Mouse (Mus musculus): ENCODE data around the gene Il23r.
"Not testable (repeated sequence)": the region's sequence is repeated elsewhere in the genome, so short reads cannot be mapped to it uniquely, and the experiment has no call there.

Gene Il23r

DNA sequence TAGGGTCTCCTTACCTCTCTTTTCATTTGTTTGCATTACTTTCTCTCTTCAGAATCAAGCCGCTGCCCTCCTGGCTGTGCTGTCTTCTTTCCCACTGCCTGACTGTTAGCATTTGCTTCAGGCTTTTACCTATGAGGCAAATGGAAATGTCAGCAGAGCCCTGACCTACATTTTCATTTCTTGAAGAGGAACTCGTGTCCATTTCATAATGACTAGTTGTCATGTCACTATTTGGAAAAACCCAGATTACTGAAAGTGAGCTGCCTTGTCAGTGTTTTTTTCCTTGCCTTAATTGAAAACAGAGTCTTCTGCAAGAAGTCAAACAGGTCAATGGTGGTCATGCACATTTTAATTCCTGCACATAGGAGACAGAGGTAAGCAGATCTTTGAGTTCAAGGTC is at the start of gene Il23r:
Il23r (minus strand) TSS at position 101 of the 400 bp plus-strand sequence.
- DNase-seq (ENCODE audit: low spot score): no peak

DNA sequence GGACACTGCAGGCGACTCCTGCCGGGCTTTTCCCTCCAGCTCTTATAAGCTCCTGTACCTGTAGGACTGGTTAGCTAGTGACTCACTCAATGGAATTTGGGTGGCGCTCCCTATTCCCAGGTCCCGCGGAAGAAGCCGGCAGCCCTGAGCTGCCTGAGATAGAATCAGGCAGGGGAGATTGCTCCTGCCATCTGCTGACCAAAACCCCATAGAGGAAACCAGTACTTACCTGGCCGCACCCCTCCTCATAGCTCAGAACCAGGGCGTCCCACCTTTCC is 44.1 kb upstream of the Il23r start, which contains the start of gene Tacstd2:
Tacstd2 (minus strand) TSS at position 20 of the 278 bp plus-strand sequence.
- no peak for DNase-seq (ENCODE audit: low spot score)

DNA sequence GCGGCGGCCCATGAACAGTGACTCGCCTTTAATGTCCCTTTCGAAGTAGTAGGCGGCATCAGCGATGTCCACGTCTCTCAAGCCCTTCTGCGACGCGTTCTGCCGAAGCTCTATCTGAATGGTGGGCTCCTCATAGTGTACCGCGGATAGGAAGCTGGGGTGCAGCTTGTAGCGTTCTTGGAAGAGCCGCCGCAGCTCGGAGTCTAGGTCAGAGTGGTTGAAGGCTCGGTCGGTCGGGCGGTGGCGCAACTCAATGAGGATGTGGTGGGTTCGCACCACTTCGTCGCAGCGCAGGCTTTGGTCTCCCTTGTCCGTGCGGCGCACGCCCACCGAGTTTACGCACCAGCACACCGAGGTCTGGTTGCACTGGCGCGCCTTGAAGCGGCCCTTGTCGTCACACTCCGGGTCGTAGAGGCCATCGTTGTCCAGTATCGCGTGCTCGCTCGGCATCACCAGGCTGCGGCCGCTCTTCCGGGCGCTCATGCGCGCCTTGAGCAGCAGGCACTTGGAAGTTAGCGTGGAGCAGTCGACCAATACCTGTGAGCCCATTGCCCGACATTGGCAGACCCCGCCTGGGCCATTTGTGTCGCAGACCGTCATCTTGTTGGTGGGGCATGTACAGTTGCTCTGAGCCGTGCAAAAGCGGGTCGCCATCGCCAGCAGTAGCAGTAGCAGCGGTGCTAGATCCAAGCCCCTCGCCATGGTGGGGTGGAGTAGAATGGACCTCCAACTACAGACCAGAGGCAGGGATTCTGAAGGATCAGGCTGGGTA is 43.5 kb upstream of the Il23r start:
- no peak for DNase-seq (ENCODE audit: low spot score)

DNA sequence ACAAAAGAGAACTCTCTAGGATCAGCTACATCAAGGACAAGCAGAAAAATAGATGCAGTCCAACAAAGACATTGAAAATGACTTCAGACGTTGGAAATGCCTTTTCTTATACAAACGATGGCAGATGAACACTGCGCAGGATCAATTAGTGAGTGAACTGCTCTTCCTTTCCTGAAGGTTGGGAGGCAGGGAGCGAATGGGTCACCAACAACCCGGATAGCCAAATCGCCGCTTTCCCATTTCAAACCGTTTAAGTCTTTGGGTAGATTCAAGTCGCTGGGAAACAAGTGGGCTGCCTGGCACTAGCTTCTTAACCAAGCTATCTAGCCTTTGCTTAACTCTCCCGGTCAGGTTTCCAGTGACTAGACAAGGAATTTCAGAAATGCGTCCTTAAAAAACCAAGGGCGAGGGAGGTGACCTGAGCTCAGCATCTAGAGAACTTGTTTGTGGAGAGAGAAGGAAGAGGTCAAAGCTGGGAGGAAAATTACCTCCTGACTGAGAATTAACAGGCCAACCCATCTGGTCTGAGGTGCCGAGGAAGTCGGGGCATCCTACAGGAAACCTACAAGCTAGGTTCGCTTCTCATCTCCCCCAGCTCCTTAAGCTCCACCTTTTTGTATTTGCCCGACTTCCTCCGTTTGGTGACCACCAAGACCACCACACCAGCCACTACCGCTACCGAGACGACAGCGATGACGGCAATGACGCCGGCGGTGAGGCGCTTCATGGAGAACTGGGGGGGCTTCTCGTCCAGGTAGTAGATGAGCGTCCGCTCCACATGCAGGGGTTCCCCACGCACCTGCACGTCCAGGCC is 42.7 kb upstream of the Il23r start:
- no peak for DNase-seq (ENCODE audit: low spot score)

DNA sequence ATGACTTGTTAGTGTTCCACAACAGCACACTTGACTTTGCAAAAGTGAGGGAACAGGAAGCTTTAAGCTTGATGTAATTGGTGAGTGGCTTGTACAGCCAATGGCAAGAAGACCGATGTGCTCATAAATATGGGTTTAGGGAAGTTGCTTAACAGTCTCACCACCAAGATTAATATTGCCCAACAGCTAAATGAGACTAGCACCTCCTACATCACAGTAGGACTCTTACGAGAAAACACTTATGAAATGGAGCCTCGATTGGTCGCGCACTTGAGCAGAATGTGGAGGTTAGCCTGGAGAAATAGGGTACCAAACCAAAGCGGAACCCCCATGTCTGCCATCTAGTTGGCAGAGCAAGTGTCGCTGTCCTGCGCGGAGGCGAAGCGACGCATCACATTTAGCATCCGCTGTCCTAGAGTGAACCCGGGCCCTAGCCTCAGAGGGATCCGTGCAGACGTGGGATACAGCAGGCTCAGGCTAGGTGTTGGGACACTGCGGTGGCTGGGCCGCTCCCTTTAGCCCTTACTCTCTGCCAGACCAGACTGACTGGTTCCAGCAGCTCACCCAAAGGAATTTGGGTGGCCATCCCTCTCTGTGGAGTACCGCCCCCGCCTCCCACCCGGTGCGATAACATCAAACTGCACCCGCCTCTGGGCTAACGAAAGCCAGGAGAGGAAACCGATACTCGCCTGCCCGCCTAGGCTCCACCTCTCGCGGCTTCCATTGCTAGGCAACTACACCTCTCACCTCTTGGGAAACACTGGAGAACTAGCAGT is 41.2 kb upstream of the Il23r start:
- DNase-seq (ENCODE audit: low spot score): no peak

DNA sequence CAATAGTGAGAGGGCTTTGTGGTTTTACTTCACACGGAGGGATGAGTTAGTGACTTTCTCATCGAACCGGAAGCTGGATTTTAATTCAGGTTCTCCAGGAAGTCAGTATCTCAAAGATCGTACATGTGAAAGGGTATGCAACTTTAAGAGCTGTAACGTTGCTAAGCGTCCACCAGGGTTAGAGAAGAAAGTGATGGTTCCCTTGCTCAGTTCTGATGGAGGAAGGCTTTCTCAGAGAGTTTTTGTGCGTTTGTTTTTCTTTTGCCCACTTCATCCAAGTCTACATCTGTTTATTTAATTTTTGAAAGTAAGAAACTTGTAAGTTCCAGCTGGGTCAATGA is 40.1 kb upstream of the Il23r start:
- DNase-seq (ENCODE audit: low spot score): no peak

DNA sequence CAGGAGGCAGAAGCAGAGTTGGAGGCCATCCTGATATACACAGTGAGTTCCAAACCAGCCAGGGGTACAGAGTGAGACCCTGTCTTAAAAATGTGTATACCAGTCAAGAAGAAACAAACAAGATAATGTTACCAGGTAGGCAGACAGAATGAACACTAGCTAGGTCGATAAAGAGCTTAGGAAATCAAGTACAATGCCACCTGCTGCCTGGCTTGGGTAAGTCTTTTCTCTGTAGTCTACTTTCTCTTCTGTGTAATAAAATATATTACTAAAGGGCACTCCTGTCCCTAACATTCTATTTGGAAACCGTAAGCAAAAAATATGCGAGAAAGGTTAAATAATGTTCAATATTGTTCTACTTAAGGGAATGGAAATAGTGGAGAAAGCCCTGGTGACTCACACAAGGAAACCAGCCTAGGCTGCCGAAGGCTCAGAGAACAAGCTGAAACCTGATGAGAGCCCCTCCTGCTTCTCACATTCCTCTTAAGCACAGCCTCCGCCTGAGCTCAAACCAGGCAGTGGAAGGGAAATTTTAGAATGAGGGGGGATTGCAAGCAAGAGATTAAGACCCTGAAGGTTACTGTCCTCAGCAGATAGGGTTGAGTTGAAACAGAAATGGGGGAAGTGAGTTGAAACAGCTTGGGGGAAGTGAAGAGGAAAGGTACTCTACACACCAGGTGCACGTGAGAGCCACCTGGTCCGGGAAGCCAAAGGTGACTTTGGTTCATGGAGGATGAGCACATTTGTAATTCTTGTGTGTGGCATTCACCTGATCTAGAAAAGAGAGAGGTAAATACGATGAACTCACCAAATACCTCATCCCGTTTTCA is 39.6 kb upstream of the Il23r start:
- DNase-seq (ENCODE audit: low spot score): no peak

DNA sequence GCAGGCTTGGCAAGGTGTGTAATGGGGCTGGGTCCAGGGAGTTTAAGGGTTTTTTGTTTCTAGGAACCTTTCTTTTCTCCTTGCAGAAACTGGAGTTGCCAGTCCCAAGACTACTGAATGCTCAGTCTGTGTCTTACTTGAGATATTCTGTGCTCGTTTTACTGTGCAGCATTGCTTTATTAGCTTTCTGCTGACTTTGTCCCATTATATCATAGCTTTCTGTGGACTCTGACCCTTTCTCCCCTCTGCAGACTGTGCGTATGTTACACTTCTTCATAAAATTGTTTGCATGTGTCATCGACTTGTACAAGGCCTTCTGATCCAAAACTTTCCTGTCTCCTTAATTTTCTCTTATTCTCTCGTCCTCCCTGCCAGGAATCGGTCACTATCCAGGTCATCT is 34.7 kb upstream of the Il23r start:
- no peak for DNase-seq (ENCODE audit: low spot score)

DNA sequence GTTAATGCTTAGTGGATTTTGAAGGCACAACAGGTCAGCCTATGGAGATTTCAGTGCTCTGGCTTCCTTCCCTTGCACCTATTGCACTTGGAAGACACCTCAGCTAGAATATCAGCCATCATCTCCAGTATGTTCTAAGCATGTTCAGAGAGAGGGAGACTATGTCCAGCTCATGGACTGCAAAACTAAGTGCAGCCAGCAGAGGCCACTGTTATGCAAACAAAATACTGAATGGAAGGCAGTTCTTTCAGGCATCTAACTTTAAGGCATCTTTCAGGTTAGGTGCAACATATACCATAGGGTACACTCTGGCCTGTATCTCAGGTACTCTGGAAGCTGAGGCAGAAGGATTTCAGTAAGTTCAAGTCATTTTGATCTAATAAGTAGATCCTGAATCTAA is 19.1 kb upstream of the Il23r start:
- DNase-seq (ENCODE audit: low spot score): no peak

DNA sequence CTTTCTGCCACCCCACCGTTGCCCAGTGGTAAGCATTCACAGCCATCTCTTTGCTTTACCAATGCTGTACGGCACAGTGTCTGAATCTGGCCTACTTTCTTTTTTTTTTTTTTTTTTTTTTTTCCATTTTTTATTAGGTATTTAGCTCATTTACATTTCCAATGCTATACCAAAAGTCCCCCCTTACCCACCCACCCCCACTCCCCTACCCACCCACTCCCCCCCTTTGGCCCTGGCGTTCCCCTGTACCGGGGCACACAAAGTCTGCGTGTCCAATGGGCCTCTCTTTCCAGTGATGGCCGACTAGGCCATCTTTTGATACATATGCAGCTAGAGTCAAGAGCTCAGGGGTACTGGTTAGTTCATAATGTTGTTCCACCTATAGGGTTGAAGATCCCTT is 10.3 kb upstream of the Il23r start:
- not testable (repeated sequence) for DNase-seq (ENCODE audit: low spot score)

DNA sequence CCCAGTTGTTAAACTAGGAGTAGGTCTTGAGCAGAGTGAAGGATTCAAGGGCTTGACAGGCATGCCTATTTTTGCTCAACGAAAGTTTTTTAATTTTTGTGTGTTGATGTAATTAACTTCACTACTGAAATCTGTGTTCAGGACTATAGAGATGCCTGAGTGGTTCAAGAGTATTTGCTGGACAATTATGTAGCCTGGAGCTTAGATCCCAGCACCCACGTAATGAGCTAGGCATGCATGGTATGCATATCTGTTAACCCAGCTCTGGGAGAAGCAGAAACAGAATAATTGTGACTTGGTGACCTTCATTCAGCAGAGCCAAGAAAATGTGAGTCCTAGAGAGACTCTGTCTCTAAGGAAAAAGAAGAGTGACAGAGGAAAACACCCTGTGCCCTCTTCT is 10.6 kb downstream of the Il23r start:
- no peak for DNase-seq (ENCODE audit: low spot score)

DNA sequence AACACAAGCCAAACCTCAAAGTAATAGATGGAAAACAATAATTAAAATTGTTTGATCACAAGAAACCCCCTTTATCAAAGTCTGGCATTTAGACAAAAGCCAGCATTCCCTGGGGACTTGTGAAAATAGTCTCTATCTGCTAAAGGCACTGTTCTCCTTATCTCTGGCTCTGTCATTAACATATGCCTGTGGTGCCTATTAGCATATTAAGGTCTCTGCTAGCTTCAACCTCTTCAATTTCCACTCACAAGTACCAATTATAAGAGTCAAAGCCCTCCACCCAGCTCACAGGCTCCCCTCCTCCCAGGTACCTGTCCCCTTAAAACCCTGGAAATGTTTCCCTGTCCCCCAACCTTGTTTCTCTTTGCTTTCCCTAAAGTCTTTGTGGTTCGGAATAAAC is 20.4 kb downstream of the Il23r start:
- DNase-seq (ENCODE audit: low spot score): no peak

DNA sequence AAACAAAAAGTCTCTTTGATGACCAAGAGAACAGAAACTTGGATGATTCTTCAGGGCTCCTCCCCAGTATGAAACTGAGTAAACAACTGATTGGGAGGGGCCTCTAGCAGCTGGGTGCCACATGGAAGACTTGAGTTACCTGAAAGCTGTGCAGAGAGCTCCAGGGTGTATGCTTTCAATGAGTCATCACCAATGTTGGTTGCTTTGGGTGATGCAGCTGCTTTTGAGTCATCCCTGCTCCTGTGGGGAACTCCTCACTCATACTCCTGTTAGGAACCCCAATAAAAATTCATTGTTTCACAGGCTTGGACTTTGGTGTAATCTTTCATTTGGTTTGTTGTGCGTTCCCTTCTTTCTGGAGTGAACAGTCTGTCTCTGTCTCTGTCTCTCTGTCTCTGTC is 32.2 kb downstream of the Il23r start:
- DNase-seq (ENCODE audit: low spot score): no peak

DNA sequence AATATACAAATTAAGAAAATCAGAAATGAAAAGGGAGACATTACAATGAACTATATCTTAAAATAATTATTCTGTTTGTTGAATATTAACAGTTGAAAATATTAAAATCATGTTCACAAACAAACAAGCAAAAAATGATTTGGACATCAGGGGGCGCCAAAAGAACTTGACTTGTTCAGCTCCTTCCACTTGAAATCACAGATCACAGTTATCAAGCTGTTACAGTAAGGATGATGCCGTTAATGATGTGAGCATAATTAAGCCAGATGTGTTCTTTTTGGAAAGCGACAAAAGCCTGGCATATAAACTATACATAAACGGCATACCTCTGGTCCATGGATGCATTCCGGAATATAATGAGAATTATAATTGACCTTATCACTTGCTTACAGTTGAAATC is 40.3 kb downstream of the Il23r start:
- peak; percentile 11 for DNase-seq (ENCODE audit: low spot score)

DNA sequence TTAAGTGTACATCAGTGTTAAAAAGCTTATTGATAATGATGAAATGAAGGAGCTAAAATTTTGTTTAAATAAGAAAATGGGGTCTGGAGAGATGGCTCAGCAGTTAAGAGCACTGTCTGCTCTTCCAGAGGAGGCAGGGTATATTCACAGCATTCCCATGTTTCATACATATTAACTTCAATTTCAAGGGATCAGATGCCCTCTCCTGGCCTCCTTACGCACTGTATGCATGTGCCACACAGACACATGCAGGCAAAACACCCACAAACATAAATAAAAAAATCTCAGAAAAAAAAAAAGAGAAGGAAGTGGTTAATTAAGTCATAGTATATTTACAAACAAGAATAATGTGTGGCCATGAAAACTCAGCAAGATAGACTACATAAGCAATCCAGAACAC is 45.8 kb downstream of the Il23r start:
- DNase-seq (ENCODE audit: low spot score): no peak

DNA sequence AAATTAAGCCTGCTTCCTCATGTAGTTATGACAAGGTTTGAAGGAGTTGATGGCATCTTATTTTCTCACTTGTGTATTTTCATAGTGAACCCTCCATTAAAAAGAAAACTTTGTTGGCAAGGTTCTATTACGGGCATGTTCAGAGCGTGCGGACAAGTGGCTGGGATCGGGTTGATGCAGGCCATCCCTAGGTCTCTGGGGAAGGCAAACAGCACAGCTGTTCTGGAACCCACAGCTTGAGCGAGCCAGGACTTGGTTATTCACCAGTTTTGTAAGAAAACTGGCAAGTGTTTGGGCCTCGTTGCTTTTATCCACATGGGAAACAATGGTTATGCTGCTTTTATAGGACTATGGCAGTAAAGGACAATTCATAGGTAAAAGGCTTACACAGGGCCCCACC is 48.5 kb downstream of the Il23r start:
- DNase-seq (ENCODE audit: low spot score): no peak

DNA sequence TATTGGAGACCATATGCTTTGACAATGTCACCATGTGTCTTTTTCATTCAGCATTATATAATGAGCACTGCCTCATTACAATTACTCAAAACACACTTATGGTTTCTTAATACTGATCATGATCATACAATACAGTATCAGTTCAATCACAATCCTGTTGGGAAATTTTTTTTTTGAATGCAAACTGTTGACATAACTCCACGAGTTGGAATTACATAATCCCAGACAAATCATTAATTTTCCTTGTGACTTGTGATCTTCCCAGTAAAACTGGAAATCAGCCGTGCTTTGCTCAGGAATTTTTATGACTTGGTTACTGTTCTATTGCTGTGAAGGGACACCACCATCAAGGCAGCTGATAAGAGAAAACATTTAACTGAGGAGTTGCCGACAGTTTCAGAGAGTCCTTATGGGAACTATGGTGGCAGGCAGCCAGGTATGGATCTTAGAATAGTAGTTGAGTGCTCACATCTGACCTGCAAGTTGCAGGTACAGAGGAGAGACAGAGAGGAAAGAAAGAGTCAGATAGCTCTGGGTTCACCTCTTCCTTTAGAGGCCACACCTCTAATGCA is 53.8 kb downstream of the Il23r start:
- no peak for DNase-seq (ENCODE audit: low spot score)

DNA sequence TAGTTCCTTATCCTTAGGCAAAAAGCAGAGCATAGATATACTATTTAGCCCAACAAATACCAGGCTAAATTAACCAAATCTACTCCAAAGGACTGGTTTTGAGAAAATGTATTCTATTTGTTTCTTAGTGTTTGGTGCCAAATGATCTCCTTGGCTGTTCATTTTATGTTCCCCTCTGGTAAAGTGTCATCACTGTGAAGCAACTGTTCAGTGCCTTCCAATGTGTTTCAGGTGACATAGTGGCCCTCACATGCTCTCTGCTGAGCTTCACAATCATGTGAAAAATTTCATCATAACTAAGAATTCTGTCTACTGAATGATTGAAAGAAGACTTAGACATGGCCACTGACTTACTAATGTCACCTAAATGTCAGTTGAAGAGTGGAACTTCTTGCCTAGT is 54.6 kb downstream of the Il23r start:
- DNase-seq (ENCODE audit: low spot score): no peak

DNA sequence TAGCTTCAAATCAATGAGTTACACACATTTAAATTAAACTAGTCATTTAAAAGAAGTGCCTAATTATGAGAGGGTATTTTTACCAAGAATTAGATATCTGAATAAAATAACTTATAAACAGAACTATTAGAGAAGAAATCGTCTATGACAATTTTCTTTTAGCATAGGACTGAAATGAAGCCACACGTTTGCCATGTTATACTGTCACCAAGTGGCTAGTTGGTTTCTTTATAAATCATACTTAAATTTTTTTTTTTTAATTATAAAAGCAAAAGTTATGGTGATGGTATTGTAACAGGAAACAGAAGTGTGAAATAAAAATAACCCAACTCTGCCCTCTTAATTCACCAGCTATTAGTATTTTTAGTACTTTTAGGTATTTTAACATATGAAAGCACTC is 55.4 kb downstream of the Il23r start:
- DNase-seq (ENCODE audit: low spot score): no peak

DNA sequence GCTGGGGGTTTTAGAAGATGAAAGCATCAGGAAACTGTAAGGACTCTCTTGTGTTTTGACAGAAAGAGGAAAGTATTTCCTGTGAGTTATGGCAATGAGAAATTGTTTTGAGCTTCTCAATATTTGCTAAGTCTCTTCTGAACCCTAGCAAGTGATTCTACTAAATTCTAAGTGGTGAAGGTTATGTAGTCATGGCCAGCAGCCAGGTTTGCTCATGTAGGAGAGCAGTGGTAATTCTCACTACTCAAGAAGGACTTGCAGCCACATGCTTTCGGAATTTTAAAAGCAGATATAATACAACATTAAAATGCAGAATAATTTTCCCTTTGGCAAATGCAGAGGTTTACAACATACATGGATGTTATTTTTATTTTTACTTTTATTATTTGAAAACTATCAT is 55.9 kb downstream of the Il23r start:
- DNase-seq (ENCODE audit: low spot score): no peak

DNA sequence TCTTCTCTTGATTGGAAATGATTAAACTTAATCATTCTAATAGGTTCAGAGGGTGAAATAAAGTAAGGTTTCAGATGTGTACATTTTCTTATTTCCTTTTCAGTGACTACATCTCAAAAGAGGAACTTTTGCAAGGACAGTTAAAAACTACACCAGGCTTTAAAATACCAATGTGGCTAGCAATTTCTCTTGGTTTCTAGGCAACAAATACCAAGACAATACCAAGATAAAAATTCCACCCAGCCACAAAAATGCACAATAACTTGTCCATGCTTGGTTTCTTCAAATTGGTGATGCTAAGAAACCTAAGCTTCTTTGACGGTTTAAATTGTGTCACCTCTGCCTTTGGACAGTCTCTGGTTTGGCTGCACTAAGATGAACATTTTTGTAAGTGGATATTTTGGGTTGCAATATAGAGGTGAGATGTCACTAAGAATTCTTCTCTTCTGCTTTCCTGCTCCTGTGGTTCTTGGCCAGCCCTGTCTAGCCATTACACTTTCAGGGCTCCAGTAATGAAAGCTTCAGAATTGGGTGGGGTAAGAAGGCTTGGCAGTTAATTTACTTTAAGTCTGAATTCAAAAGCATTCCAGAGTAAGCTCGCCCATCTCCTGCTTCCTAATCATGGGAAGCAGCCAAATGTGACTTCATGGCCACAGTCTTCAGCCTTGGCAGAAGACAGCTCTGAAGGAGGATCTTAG is 56.8 kb downstream of the Il23r start:
- no peak for DNase-seq (ENCODE audit: low spot score)
